Mouse (Mus musculus): ENCODE results near the gene Gm37240. TPM values are rescaled to one million over a fixed set of nuclear protein-coding genes. Genes with fewer than 3 reads are reported as not detected.

The Gm37240 gene
- polyA plus RNA-seq, 1 experiment from 2014 or later = 0.67 TPM

DNA sequence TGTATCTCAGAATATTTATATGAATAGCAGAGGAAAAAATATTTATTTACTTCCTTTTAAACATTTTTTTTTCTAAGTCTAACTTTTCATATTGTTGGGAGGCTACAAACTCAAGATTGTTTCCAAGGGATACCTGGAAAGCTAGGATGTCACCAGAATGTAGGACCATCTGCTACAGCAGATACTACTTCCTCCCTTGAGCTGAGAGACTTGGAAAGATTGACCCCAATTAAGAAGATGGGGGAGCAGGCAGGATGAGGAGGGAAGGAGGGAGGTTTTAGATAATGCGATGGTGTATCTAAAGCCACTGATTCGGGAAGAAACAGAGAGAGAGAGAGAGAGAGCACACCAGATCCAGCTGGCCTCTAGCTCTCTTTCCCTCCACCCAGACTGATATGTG, 418.3 kb downstream of the Gm37240 start:
- WGBS = 85% methylated on average over 2 of the region's 2 CpGs

DNA sequence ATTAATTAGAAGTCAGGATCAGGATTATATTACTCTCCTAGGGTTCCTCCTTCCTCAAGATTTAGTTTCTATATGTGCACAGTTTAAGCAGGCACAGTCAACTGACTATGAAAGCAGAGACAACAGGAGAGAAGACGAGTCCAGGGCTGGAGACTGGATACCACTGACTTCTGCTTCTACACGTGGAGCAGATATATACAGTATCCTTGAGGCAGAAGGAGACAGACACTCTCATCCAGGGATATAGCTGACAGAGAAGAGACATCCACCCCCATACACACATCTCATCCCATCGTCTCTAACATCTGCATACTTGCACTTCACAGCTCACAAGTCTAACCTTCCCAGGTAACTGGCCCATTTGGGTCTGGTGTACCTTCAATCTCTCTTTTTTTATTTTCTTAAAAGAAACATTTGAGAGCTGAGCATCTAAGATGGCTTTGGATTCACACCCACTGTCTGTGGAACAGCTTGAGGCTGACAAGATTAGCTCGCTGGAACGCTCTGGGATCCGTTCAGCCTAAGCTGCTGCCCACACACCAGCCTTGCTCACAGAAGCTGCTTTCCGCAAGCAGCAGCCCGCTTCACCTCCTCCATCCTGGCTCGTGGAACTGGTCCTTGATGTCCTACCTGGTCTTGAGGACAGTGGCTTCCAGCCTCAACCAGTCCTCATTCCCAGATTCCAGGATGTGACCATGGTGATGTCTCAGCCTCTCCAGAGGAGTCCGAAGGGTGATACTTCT, 421.9 kb downstream of the Gm37240 start:
- Histone ChIP-seq H3K9ac (ENCODE audit: low read length) (no peak overlapping the region), H3K4me3 (ENCODE audit: low read depth, low read length) (no peak overlapping the region), H3K9me3 (ENCODE audit: control insufficient read depth, low read length) (no peaks in the 10 kb centered on the region), H3K4me2 (no peak overlapping the region), H3K27me3 (ENCODE audit: control insufficient read depth, insufficient read depth, low read length) (no peaks in the 10 kb centered on the region), H3K36me3 (ENCODE audit: control insufficient read depth, insufficient read depth, low read length) (no peaks in the 10 kb centered on the region), H3K4me1 (ENCODE audit: control insufficient read depth, insufficient read depth, low read length) (no peaks in the 10 kb centered on the region), H3K27ac (ENCODE audit: low read depth, low read length) (no peak overlapping the region)
- DNase-seq (ENCODE audit: low spot score, missing footprints) (no peak), ATAC-seq (ENCODE audit: low FRiP score) (no peak)
- WGBS = 79% methylated on average over 10 of the region's 10 CpGs

More for the DNA sequence above, 418.3 kb downstream of the Gm37240 start:
- Histone ChIP-seq H3K27me3 (ENCODE audit: control insufficient read depth, insufficient read depth, low read length) (no peaks in the 10 kb centered on the region), H3K4me1 (ENCODE audit: control insufficient read depth, insufficient read depth, low read length) (no peaks in the 10 kb centered on the region), H3K36me3 (ENCODE audit: control insufficient read depth, insufficient read depth, low read length) (no peaks in the 10 kb centered on the region), H3K9me3 (ENCODE audit: control insufficient read depth, low read length) (no peaks in the 10 kb centered on the region), H3K27ac (ENCODE audit: low read depth, low read length) (no peak overlapping the region), H3K4me3 (ENCODE audit: low read depth, low read length) (no peak overlapping the region), H3K9ac (ENCODE audit: low read length) (no peak overlapping the region), H3K4me2 (no peak overlapping the region)
- ATAC-seq (ENCODE audit: low FRiP score) (no peak), DNase-seq (ENCODE audit: low spot score, missing footprints) (no peak)

DNA sequence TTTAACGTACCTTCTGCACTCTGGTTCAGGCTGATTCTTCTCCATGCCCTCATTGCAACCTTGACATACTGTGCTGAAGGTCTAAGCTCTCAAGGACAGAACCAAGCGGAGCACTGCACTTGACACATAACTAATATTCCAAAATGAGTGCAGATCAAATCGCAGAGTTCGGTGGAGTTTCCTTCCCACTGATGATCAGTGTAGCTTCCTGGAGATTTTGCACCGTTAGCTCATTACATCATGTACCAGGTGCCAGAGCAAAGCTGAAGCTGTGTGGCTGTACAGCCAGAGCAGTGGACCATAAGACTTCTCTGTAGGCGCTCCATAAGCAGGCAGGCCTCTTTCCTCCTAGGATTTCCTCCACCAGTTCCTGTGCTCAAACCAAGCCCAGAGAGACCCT, 427.3 kb downstream of the Gm37240 start:
- H3K4me3 ChIP-seq (ENCODE audit: low read depth, low read length) = no peak overlapping the region
- no peak overlapping the region for H3K27ac ChIP-seq (ENCODE audit: low read depth, low read length)
- no peaks in the 10 kb centered on the region for H3K27me3 ChIP-seq (ENCODE audit: control insufficient read depth, insufficient read depth, low read length)
- no peaks in the 10 kb centered on the region for H3K9me3 ChIP-seq (ENCODE audit: control insufficient read depth, low read length)
- 89% methylated on average over 6 of the region's 6 CpGs for WGBS
- ATAC-seq (ENCODE audit: low FRiP score) (no peak), DNase-seq (ENCODE audit: low spot score, missing footprints) (no peak)
- H3K4me1 ChIP-seq (ENCODE audit: control insufficient read depth, insufficient read depth, low read length) = no peaks in the 10 kb centered on the region
- H3K4me2 ChIP-seq = no peak overlapping the region
- H3K9ac ChIP-seq (ENCODE audit: low read length) = no peak overlapping the region
- H3K36me3 ChIP-seq (ENCODE audit: control insufficient read depth, insufficient read depth, low read length) = no peaks in the 10 kb centered on the region

DNA sequence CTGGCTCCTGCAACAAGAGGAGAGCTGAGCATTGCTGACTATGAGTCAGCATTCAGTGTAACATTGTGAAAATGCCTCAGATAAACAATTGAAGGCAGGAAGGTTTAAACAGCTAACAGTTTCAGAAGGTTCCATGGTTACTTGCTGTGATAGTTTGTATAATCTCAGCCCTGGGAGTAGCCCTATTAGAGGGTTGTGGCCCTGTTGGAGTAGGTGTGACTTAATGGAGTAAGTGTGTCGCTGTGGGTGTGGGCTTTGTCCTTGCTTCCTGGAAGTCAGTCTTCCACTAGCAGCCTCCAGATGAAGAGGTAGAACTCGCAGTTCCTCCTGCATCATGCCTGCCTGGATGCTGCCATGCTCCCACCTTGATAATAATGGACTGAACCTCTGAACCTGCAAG, 430.3 kb downstream of the Gm37240 start:
- no peak overlapping the region for H3K27ac ChIP-seq (ENCODE audit: low read depth, low read length)
- H3K4me2 ChIP-seq = no peak overlapping the region
- H3K27me3 ChIP-seq (ENCODE audit: control insufficient read depth, insufficient read depth, low read length) = no peaks in the 10 kb centered on the region
- DNase-seq (ENCODE audit: low spot score, missing footprints) = no peak
- no peaks in the 10 kb centered on the region for H3K9me3 ChIP-seq (ENCODE audit: control insufficient read depth, low read length)
- H3K36me3 ChIP-seq (ENCODE audit: control insufficient read depth, insufficient read depth, low read length) = no peaks in the 10 kb centered on the region
- ATAC-seq (ENCODE audit: low FRiP score) = no peak
- H3K4me1 ChIP-seq (ENCODE audit: control insufficient read depth, insufficient read depth, low read length) = no peaks in the 10 kb centered on the region
- H3K9ac ChIP-seq (ENCODE audit: low read length) = no peak overlapping the region
- 92% methylated on average over 2 of the region's 2 CpGs for WGBS
- H3K4me3 ChIP-seq (ENCODE audit: low read depth, low read length) = no peak overlapping the region

DNA sequence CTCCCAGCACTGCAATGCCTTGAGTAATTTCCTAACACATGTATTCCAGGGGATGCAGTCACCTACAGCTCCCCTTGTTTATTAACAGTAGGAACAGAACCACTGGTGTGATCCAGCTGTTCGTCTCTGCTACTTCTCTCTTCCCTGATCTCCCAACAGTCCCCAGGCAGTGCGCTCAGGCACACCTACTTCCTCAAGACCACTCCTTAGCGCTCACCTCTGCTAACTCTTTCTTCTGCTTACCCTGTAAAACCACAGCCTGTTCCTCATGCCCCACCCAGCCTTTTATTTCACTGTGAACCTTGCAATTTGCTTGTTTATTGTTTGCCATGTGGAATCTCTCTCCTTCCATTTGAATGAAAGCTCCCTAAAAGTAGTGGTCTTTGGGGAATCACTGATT, 431.9 kb downstream of the Gm37240 start:
- 78% methylated on average over 3 of the region's 3 CpGs for WGBS
- DNase-seq (ENCODE audit: low spot score, missing footprints) (no peak), ATAC-seq (ENCODE audit: low FRiP score) (no peak)
- no peak overlapping the region for H3K4me2 ChIP-seq
- H3K27me3 ChIP-seq (ENCODE audit: control insufficient read depth, insufficient read depth, low read length) = no peaks in the 10 kb centered on the region
- H3K27ac ChIP-seq (ENCODE audit: low read depth, low read length) = no peak overlapping the region
- no peaks in the 10 kb centered on the region for H3K36me3 ChIP-seq (ENCODE audit: control insufficient read depth, insufficient read depth, low read length)
- H3K4me3 ChIP-seq (ENCODE audit: low read depth, low read length) = no peak overlapping the region
- no peak overlapping the region for H3K9ac ChIP-seq (ENCODE audit: low read length)
- H3K4me1 ChIP-seq (ENCODE audit: control insufficient read depth, insufficient read depth, low read length) = no peaks in the 10 kb centered on the region
- no peaks in the 10 kb centered on the region for H3K9me3 ChIP-seq (ENCODE audit: control insufficient read depth, low read length)

DNA sequence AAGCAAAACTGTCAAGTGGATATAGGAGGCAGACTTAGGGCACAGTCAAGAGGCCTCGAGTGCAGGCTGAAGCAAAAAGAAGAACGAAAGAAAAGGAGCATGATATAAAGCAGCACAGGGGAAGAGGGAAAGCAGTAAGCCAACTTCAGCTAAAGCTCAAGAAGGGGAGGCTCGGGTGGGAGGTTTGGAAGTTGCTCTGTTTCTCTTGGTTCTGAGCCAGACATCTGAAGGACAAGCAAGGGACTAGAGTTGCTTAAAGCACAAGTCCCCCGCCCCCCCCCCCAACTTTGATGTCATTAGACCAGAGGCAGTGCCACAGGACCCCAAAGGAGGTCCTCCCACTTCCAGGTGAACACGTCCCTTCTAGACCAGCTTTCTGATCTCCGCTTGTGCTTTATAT, 433.3 kb downstream of the Gm37240 start:
- DNase-seq (ENCODE audit: low spot score, missing footprints) (no peak), ATAC-seq (ENCODE audit: low FRiP score) (no peak)
- Histone ChIP-seq H3K4me2 (no peak overlapping the region), H3K27me3 (ENCODE audit: control insufficient read depth, insufficient read depth, low read length) (no peaks in the 10 kb centered on the region), H3K4me1 (ENCODE audit: control insufficient read depth, insufficient read depth, low read length) (no peaks in the 10 kb centered on the region), H3K27ac (ENCODE audit: low read depth, low read length) (no peak overlapping the region), H3K9ac (ENCODE audit: low read length) (no peak overlapping the region), H3K9me3 (ENCODE audit: control insufficient read depth, low read length) (no peaks in the 10 kb centered on the region), H3K36me3 (ENCODE audit: control insufficient read depth, insufficient read depth, low read length) (no peaks in the 10 kb centered on the region), H3K4me3 (ENCODE audit: low read depth, low read length) (no peak overlapping the region)
- 85% methylated on average over 6 of the region's 6 CpGs for WGBS

DNA sequence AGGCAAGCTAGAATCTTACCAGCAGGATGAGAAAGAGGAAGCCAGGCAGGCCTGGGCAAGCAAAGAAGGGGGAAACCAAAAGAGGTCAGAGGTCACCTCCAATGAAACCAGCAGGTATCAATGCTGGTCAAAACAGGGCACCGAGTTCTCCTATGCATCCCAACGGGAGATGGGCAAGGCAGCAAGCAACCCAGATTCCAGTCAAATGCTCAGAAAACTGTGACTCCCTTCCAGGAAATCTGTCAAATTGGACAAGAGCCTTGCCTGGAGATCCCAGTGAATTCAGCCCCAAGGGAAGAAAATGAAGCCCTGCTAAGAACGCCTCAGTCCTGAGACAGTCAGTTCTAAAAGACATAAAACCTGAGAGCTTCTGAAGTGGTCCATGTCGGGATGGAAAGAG, 437.9 kb downstream of the Gm37240 start:
- no peaks in the 10 kb centered on the region for H3K36me3 ChIP-seq (ENCODE audit: control insufficient read depth, insufficient read depth, low read length)
- WGBS = 74% methylated on average over 4 of the region's 4 CpGs
- H3K4me1 ChIP-seq (ENCODE audit: control insufficient read depth, insufficient read depth, low read length) = no peaks in the 10 kb centered on the region
- ATAC-seq (ENCODE audit: low FRiP score) (no peak), DNase-seq (ENCODE audit: low spot score, missing footprints) (no peak)
- H3K4me3 ChIP-seq (ENCODE audit: low read depth, low read length) = no peak overlapping the region
- no peaks in the 10 kb centered on the region for H3K9me3 ChIP-seq (ENCODE audit: control insufficient read depth, low read length)
- no peak overlapping the region for H3K27ac ChIP-seq (ENCODE audit: low read depth, low read length)
- no peaks in the 10 kb centered on the region for H3K27me3 ChIP-seq (ENCODE audit: control insufficient read depth, insufficient read depth, low read length)
- no peak overlapping the region for H3K4me2 ChIP-seq
- H3K9ac ChIP-seq (ENCODE audit: low read length) = no peak overlapping the region

DNA sequence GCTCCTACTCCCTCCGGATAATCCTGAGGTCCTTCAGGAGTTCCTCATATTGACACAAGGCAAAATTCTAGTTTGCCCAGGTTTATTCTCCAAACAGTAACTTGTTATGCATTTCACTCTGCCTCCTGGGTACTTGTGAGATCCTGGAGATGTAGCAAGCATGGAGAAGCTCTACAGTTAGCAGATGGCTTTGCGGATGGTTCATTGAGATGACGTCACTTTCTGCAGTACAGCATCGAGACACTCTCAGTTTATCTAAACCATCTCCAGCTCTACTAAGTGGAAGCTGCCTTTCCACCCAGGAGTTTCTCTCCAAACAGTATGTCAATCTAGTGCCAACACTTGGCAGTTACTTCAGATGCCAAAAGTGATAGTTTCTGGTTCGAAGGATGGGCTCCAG, 444.5 kb downstream of the Gm37240 start:
- ATAC-seq (ENCODE audit: low FRiP score) (no peak), DNase-seq (ENCODE audit: low spot score, missing footprints) (no peak)
- H3K27ac ChIP-seq (ENCODE audit: low read depth, low read length) = no peak overlapping the region
- no peaks in the 10 kb centered on the region for H3K36me3 ChIP-seq (ENCODE audit: control insufficient read depth, insufficient read depth, low read length)
- H3K4me3 ChIP-seq (ENCODE audit: low read depth, low read length) = no peak overlapping the region
- H3K4me1 ChIP-seq (ENCODE audit: control insufficient read depth, insufficient read depth, low read length) = no peaks in the 10 kb centered on the region
- H3K27me3 ChIP-seq (ENCODE audit: control insufficient read depth, insufficient read depth, low read length) = no peaks in the 10 kb centered on the region
- no peaks in the 10 kb centered on the region for H3K9me3 ChIP-seq (ENCODE audit: control insufficient read depth, low read length)
- 96% methylated on average over 5 of the region's 5 CpGs for WGBS
- H3K4me2 ChIP-seq = no peak overlapping the region
- no peak overlapping the region for H3K9ac ChIP-seq (ENCODE audit: low read length)

DNA sequence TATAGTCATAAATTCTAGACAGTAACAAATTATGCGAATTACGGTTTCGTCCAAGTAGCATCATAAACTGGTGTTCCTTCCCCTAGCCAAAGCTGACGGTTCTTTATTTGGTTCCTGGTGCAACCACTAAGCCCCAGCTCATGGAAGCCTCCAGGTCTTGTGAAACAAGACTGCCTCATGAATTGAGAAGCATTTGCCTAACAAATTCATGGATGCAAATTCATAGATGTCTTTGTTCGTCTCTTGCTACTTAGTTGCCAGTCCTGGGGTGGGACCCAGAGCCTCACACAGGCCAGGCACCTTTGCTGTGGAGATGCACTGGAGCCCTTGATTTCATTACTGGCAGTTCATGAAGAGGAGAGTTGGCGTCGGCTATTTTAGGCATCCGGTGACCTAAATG, 445.1 kb downstream of the Gm37240 start:
- Histone ChIP-seq H3K4me1 (ENCODE audit: control insufficient read depth, insufficient read depth, low read length) (no peaks in the 10 kb centered on the region), H3K9ac (ENCODE audit: low read length) (no peak overlapping the region), H3K4me3 (ENCODE audit: low read depth, low read length) (no peak overlapping the region), H3K9me3 (ENCODE audit: control insufficient read depth, low read length) (no peaks in the 10 kb centered on the region), H3K36me3 (ENCODE audit: control insufficient read depth, insufficient read depth, low read length) (no peaks in the 10 kb centered on the region), H3K27me3 (ENCODE audit: control insufficient read depth, insufficient read depth, low read length) (no peaks in the 10 kb centered on the region), H3K4me2 (no peak overlapping the region), H3K27ac (ENCODE audit: low read depth, low read length) (no peak overlapping the region)
- 91% methylated on average over 8 of the region's 8 CpGs for WGBS
- no peak for ATAC-seq (ENCODE audit: low FRiP score)
- no peak for DNase-seq (ENCODE audit: low spot score, missing footprints)

Measured in midbrain, embryonic 11.5 days (tissue).